Mouse (Mus musculus) spleen, adult 2 months (tissue): Measurements from ENCODE around the gene Opa1.

Experiments
- CTCF ChIP-seq: fragments of 200-500 bp; IDR thresholded peaks from 2 replicates; pipeline ENCODE4 v1.5.1; 2011; ENCODE audit warnings: mild to moderate bottlenecking, inconsistent platforms; ENCODE audit not compliant: insufficient read depth, insufficient read length, insufficient replicate concordance; ENCODE audit errors: extremely low read depth
- POLR2A ChIP-seq: fragments of 200-500 bp; IDR thresholded peaks from 2 replicates; pipeline ENCODE4 v1.6.1; 2011; ENCODE audit warnings: low read depth, low read length, inconsistent platforms

DNA sequence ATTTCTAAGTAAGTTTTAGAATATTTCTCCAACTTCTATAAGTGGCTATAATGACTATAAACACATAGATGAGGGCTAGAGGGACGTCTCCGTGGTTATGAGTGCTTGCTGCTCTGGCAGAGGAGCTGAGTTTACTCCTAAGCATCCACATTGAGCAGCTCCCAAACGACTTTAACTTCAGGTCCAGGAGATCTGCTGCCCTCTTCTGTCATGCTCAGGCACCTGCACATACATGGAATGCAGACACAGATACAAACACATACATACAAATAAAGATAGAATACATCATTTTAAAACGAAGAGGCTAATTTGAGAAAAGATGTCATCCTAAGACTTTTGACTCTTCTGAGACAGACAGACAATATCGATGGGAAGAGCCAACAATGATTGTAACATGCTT lies 3.5 kb upstream of the Opa1 start:
- TF ChIP-seq CTCF, result no peak
- no peak for TF ChIP-seq POLR2A
